Mouse (Mus musculus) forebrain, embryonic 11.5 days (tissue): Measurements from ENCODE around the gene Kctd18. TPM values are rescaled to one million over a fixed set of nuclear protein-coding genes. Genes with fewer than 3 reads are reported as not detected.
"Not testable (repeated sequence)": the region's sequence is repeated elsewhere in the genome, so short reads cannot be mapped to it uniquely, and the experiment has no call there.

Source experiments
- ATAC-seq: fragments of 200-750 bp; cut with Nextera tagmentation; replicated peaks from 2 replicates; pipeline ENCODE4 v1.8.0; 2017; ENCODE audit warnings: moderate TSS enrichment; ENCODE audit not compliant: low FRiP score
- DNase-seq: peaks from one replicate; pipeline ENCODE4 v3.0.0-alpha.2; 2017; ENCODE audit warnings: low spot score
- H3K27ac ChIP-seq: fragments of 300-500 bp; sonication (generic); 2 replicates; pipeline ENCODE4 v1.5.1; 2014; ENCODE audit warnings: low read depth, low read length
- H3K27me3 ChIP-seq: fragments of 300-500 bp; sonication (generic); 2 replicates; pipeline ENCODE4 v1.6.1; 2014; ENCODE audit warnings: mild to moderate bottlenecking, low read length, mixed read lengths; ENCODE audit not compliant: control insufficient read depth, insufficient read depth
- H3K36me3 ChIP-seq: fragments of 300-500 bp; sonication (generic); 2 replicates; pipeline ENCODE4 v1.6.1; 2014; ENCODE audit warnings: mild to moderate bottlenecking, low read length, moderate library complexity, mixed read lengths; ENCODE audit not compliant: control insufficient read depth, insufficient read depth
- H3K4me1 ChIP-seq: fragments of 300-500 bp; sonication (generic); replicated peaks from 2 replicates; pipeline ENCODE4 v1.6.1; 2014; ENCODE audit warnings: low read length, mixed read lengths; ENCODE audit not compliant: control insufficient read depth, insufficient read depth
- H3K4me2 ChIP-seq: fragments of 300-500 bp; sonication (generic); 2 replicates; pipeline ENCODE4 v1.6.1; 2014; ENCODE audit warnings: low read depth, mild to moderate bottlenecking, low read length, moderate library complexity, mixed read lengths; ENCODE audit not compliant: severe bottlenecking
- H3K4me3 ChIP-seq: fragments of 300-500 bp; sonication (generic); 2 replicates; pipeline ENCODE4 v1.5.1; 2014; ENCODE audit warnings: low read depth, low read length
- H3K9ac ChIP-seq: fragments of 300-500 bp; sonication (generic); 2 replicates; pipeline ENCODE4 v1.6.1; 2014; ENCODE audit warnings: low read length
- H3K9me3 ChIP-seq: fragments of 300-500 bp; sonication (generic); 2 replicates; pipeline ENCODE4 v1.6.1; 2016; ENCODE audit warnings: low read length, mixed read lengths; ENCODE audit not compliant: control insufficient read depth
- WGBS: fragments of 180-500 bp; shearing (Covaris S2); extraction: QIAGEN DNeasy Blood & Tissue Kit; methylation state at CpG from one replicate; pipeline ENCODE4 v1.1.7; 2014; 5-methylcytosine and 5-hydroxymethylcytosine counted together
- polyA plus RNA-seq: library from polyadenylated mRNA; unstranded; fragments of >200 nt; fragmentation: Nextera tagmentation; extraction: Ambion mirVana; gene quantifications from 2 replicates; pipeline ENCODE4 v1.2.1, GENCODE M21; 2014

The Kctd18 gene
- polyA plus RNA-seq, 1 experiment from 2014 or later: 19.5 TPM

GRCm38 (mm10) chr1:58006388-58006787, 12.4 kb downstream of the Kctd18 start:
- not testable (repeated sequence) for H3K27me3 ChIP-seq, H3K4me3 ChIP-seq, H3K4me1 ChIP-seq, H3K36me3 ChIP-seq, H3K4me2 ChIP-seq, ATAC-seq, H3K27ac ChIP-seq, DNase-seq, H3K9ac ChIP-seq, H3K9me3 ChIP-seq
- 95% methylated on average over 7 of the region's 7 CpGs for WGBS

DNA sequence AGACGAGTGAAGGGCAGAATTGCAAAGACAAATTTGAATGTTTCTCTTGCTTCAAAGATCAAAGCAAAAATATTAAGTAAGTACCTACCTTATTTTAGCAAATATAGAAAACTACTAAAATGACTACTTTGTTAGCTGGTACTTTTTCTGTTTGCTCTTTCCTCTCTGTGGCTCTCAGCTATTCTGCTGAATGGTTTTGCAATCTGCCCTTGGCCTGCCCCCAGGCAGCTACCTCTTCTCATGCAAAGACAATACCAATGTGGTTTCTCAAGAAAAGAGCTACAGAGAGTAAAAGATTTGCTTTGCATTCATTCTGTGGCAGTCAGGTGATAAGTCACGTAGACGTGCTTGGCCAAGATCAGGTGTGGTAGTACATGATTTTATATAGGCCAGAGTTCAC, 20.6 kb downstream of the Kctd18 start:
- 78% methylated on average over 3 of the region's 3 CpGs for WGBS
- no peak for ATAC-seq
- H3K4me2 ChIP-seq: no peak overlapping the region

DNA sequence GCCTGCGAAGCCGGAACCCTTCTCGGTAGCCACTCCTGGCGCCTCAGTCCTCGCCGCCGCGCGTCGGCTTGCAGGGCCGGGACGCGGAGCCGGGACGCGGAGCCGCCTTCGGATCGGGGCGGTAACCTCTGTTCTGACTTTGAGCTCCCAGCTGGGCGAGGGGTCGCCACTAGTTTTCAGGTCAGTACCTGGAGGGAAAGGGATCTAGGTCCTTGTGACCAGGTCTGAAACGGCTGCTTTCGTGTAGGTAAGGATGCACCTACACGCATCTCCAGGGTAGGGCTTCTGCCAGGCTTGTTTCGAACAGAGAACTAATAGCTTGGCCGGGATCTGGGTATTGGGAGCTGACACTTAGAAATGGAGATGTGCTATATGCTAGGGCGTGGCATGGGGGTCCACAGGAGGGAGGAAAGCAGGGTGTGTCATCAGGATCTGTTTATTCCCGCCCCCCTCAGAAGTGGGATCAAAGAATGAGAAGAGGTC, 22.6 kb downstream of the Kctd18 start:
- no peak for DNase-seq
- no peak; the same call in none of the 2 replicates for ATAC-seq
- Histone ChIP-seq H3K9ac (peak overlapping the region; percentile 91), H3K36me3 (no peaks in the 10 kb centered on the region; the same call in 1 of the 2 replicates), H3K4me1 (peaks cover 4% of the 10 kb centered on the region; the same call in 1 of the 2 replicates), H3K9me3 (no peaks in the 10 kb centered on the region), H3K4me3 (peak overlapping the region; percentile 86), H3K27ac (peak overlapping the region; percentile 55), H3K27me3 (no peaks in the 10 kb centered on the region), H3K4me2 (peak overlapping the region; percentile 77)
- WGBS: 0% methylated on average over 29 of the region's 29 CpGs

More for the DNA sequence above, 20.6 kb downstream of the Kctd18 start:
- H3K27ac ChIP-seq: no peak overlapping the region
- peaks cover 4% of the 10 kb centered on the region; the same call in 1 of the 2 replicates for H3K4me1 ChIP-seq
- no peaks in the 10 kb centered on the region for H3K27me3 ChIP-seq
- H3K9me3 ChIP-seq: no peaks in the 10 kb centered on the region
- H3K4me3 ChIP-seq: no peak overlapping the region
- DNase-seq: no peak
- no peak overlapping the region for H3K9ac ChIP-seq
- H3K36me3 ChIP-seq: no peaks in the 10 kb centered on the region; the same call in 1 of the 2 replicates

DNA sequence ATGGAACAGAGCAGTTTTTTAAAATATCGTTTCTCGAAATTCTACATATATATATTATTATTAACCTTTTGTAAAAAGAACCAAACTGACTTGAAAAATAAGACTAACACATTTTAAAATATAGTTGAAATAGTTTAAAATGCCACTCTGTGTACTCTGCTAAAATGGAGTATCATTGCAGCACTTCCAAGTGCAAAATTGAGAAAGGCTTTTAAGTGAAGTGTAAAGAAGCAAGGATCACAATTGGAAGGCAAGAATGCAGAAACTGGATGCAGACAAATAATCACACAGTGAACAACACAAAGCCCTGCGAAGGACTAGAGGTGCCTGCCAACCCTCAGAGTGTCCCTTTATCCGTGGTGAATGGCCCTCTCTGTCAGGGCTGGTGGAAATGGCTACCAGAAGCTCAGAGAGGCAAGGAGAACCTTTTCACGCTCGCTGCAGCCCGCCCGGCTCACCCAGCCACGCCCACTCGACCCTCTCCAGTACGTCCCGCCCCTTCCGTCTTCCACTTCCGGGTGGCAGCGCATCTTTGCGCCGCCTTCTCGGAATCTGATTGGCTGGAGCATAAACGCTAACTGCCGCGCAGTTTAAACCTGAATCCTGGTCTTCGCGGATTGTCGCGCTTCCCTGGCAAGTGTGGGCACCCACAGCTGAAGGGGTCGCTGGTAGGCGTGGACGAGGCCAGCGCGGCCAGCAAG, 23.2 kb downstream of the Kctd18 start, which contains the start of gene Sgo2a:
Gene Sgo2a (plus strand): TSS at position 540 of the 701 bp plus-strand sequence.
- ATAC-seq (peak; percentile 99), DNase-seq (peak; percentile 97)
- no peaks in the 10 kb centered on the region for H3K36me3 ChIP-seq
- H3K27ac ChIP-seq: peak within 1 kb of the TSS; percentile 57
- H3K9ac ChIP-seq: peak within 1 kb of the TSS; percentile 91
- no peaks in the 10 kb centered on the region for H3K9me3 ChIP-seq
- peaks cover 4% of the 10 kb centered on the region; the same call in 1 of the 2 replicates for H3K4me1 ChIP-seq
- 6% methylated on average over 30 of the region's 30 CpGs for WGBS
- H3K4me2 ChIP-seq: peak within 1 kb of the TSS; percentile 77
- H3K4me3 ChIP-seq: peak within 1 kb of the TSS; percentile 86
- no peaks in the 10 kb centered on the region for H3K27me3 ChIP-seq

GRCm38 (mm10) chr1:57991277-57991676, 27.5 kb downstream of the Kctd18 start:
- Histone ChIP-seq H3K4me2 (no peak overlapping the region), H3K36me3 (no peaks in the 10 kb centered on the region), H3K4me1 (no peaks in the 10 kb centered on the region), H3K4me3 (no peak overlapping the region), H3K9me3 (no peaks in the 10 kb centered on the region), H3K27ac (no peak overlapping the region), H3K27me3 (no peaks in the 10 kb centered on the region), H3K9ac (no peak overlapping the region)
- DNase-seq (no peak), ATAC-seq (no peak)
- WGBS: 84% methylated on average over 2 of the region's 2 CpGs

GRCm38 (mm10) chr1:57989052-57989600, 29.6 kb downstream of the Kctd18 start:
- DNase-seq: no peak
- H3K4me3 ChIP-seq: no peak overlapping the region
- no peaks in the 10 kb centered on the region for H3K36me3 ChIP-seq
- no peak overlapping the region for H3K27ac ChIP-seq
- no peak overlapping the region for H3K4me2 ChIP-seq
- H3K9me3 ChIP-seq: no peaks in the 10 kb centered on the region
- H3K27me3 ChIP-seq: no peaks in the 10 kb centered on the region
- no peak for ATAC-seq
- no peaks in the 10 kb centered on the region for H3K4me1 ChIP-seq
- H3K9ac ChIP-seq: no peak overlapping the region
- WGBS: 52% methylated on average over 6 of the region's 6 CpGs

GRCm38 (mm10) chr1:57976860-57977259, 41.9 kb downstream of the Kctd18 start:
- 90% methylated on average over 3 of the region's 3 CpGs for WGBS
- no peaks in the 10 kb centered on the region for H3K27me3 ChIP-seq
- H3K9me3 ChIP-seq: no peaks in the 10 kb centered on the region
- H3K9ac ChIP-seq: no peak overlapping the region
- no peaks in the 10 kb centered on the region for H3K4me1 ChIP-seq
- ATAC-seq (no peak), DNase-seq (no peak)
- H3K4me3 ChIP-seq: no peak overlapping the region
- H3K27ac ChIP-seq: no peak overlapping the region
- no peaks in the 10 kb centered on the region for H3K36me3 ChIP-seq
- H3K4me2 ChIP-seq: no peak overlapping the region

DNA sequence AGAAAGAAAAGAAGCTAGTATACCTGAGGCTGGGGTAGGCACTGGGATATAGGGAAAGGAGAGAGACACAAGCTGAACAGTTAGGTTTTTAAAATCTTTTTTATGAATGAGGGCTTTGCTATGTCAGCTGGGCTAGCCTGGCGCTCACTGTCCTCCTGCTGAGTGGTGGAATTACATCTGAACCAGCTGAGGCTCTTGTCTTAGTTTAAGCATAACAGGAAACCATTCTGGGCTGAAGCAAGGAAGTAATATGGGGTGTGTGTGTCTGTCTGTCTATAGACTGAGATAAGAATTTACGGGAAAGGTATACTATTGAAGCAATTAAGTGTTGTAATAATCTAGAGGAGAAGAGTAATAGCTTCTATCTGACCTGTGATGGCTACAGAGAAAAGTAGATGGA, 47.2 kb downstream of the Kctd18 start:
- no peaks in the 10 kb centered on the region for H3K27me3 ChIP-seq

More for the DNA sequence above, 47.2 kb downstream of the Kctd18 start:
- Histone ChIP-seq H3K27ac (no peak overlapping the region), H3K4me1 (no peaks in the 10 kb centered on the region; the same call in 1 of the 2 replicates), H3K9ac (no peak overlapping the region), H3K4me3 (no peak overlapping the region), H3K4me2 (no peak overlapping the region), H3K36me3 (no peaks in the 10 kb centered on the region), H3K9me3 (no peaks in the 10 kb centered on the region)
- no peak for DNase-seq
- WGBS: 92% methylated on average over 2 of the region's 2 CpGs
- no peak for ATAC-seq
